Mouse (Mus musculus) forebrain, embryonic 12.5 days (tissue): ENCODE results near the gene Pip5k1b. TPM values are rescaled to one million over a fixed set of nuclear protein-coding genes. Genes with fewer than 3 reads are reported as not detected.
"Not testable (repeated sequence)": the region's sequence is repeated elsewhere in the genome, so short reads cannot be mapped to it uniquely, and the experiment has no call there.

Source experiments
- ATAC-seq: fragments of 200-750 bp; cut with Nextera tagmentation; 2 replicates; pipeline ENCODE4 v1.8.0; 2017; ENCODE audit warnings: moderate TSS enrichment; ENCODE audit not compliant: low FRiP score
- H3K27ac ChIP-seq: fragments of 300-500 bp; sonication (generic); 2 replicates; pipeline ENCODE4 v1.5.1; 2016; ENCODE audit warnings: mild to moderate bottlenecking
- H3K27me3 ChIP-seq: fragments of 300-500 bp; sonication (generic); 2 replicates; pipeline ENCODE4 v1.6.1; 2016; ENCODE audit warnings: mild to moderate bottlenecking
- H3K36me3 ChIP-seq: fragments of 300-500 bp; sonication (generic); replicated peaks from 2 replicates; pipeline ENCODE4 v1.6.1; 2016; ENCODE audit warnings: mild to moderate bottlenecking
- H3K4me1 ChIP-seq: fragments of 300-500 bp; sonication (generic); 2 replicates; pipeline ENCODE4 v1.6.1; 2016
- H3K4me2 ChIP-seq: fragments of 300-500 bp; sonication (generic); 2 replicates; pipeline ENCODE4 v1.6.1; 2016; ENCODE audit warnings: mild to moderate bottlenecking, moderate library complexity
- H3K4me3 ChIP-seq: fragments of 300-500 bp; sonication (generic); replicated peaks from 2 replicates; pipeline ENCODE4 v1.5.1; 2016; ENCODE audit warnings: mild to moderate bottlenecking
- H3K9ac ChIP-seq: fragments of 300-500 bp; sonication (generic); 2 replicates; pipeline ENCODE4 v1.6.1; 2016; ENCODE audit warnings: mild to moderate bottlenecking
- H3K9me3 ChIP-seq: fragments of 300-500 bp; sonication (generic); 2 replicates; pipeline ENCODE4 v1.6.1; 2016
- WGBS: fragments of 180-500 bp; shearing (Covaris S2); methylation state at CpG from one replicate; pipeline ENCODE4 v1.1.7; 2016; 5-methylcytosine and 5-hydroxymethylcytosine counted together
- polyA plus RNA-seq: library from polyadenylated mRNA; unstranded; fragments of >200 nt; fragmentation: Nextera tagmentation; extraction: Ambion mirVana; gene quantifications from 2 replicates; pipeline ENCODE4 v1.2.1, GENCODE M21; 2016

Gene Pip5k1b
- polyA plus RNA-seq, 1 experiment from 2014 or later: 1.5 TPM

DNA sequence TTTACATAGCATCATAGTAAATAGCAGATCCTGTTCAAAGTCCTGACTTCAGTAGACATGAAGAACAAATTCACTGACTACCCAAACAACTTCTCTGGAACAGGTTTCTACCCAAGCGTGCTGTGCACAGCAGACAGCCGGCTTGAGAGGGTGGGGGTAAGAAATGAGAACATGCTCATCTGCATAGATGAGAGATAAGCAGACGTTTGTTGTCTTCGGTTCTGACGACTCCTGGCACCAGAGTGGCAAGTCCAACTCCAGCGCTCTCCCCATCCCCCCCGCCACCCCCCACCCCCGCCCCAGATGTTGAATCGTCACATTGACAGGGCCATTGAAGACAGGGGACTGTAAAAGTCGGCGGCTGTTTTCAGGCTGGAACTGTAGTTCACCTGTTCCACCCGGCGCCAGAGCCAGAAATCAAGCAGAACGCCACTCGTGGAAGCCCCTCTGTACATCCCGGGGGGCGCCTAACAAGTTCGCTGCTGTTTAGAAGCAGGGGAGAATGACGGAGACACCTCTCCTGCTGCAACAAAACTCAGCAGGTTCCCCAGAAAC is 684 bp downstream of the Pip5k1b start:
- Histone ChIP-seq H3K4me1 (peaks cover 31% of the 10 kb centered on the region), H3K9me3 (no peaks in the 10 kb centered on the region), H3K4me2 (peak overlapping the region; percentile 93), H3K4me3 (peak overlapping the region; percentile 81), H3K27me3 (peaks cover 43% of the 10 kb centered on the region), H3K36me3 (no peaks in the 10 kb centered on the region), H3K9ac (peak overlapping the region; percentile 74), H3K27ac (0 out of 2 replicates have a peak overlapping the region, but pooled peaks have one; percentile 8)
- 0 out of 2 replicates have a peak, but pooled peaks have one; percentile 15 for ATAC-seq
- 2% methylated on average over 19 of the region's 19 CpGs for WGBS

DNA sequence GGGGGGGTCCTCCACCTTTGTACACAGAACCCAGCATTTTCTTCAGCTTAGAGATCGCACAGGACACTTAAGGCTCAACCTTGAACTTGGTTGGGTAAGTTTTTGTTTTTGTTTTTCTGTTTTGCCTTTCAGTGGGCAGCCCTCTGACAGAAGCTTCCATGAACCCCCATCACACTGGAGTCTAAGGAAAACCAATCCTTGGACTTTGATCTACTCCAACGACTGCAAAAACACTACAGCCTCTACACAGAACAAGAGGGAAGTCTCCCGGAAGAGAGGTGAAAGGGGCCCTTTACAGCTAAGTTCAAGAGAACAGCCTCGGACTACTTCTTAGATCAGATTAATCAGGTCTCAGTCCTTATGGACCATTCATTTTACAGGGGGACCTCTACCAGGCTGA is 1.2 kb downstream of the Pip5k1b start:
- no peak for ATAC-seq
- no peak overlapping the region for H3K9ac ChIP-seq

DNA sequence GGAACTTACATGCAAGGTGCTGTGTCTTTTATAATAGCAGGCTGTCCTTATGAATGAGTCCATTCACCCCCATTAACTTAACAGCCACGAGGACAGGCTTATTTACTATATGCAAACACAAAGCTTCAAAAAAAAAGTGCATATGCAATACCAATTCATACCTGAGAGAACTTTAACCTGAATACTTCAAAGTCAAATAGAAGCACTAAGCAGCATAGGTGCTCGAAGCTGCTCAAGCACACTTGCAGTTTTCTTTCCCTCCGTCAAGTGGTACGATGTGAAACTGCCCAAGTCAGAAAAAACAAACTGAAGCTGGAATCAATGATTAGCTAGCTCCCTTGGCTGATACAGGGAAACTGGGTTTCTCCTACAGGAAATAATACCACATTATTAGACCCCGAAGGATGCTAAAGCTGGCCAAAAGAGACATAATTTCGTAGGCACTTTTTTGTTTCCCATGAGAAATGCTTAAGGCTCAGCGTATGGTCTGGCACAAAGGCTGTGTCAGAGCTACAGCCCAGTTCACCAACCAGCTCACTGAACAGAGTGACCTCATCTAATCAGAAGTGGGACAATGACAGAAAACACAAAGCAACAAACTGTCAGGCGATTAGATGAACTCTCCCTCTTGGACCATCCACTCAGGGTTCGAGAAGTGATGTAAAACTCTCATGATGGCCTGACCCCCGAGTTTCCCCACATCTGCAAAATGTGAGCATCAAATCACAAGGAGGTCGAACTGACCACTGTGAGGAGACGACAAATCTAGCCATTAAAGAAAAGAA is 2.2 kb downstream of the Pip5k1b start:
- Histone ChIP-seq H3K4me2 (peak overlapping the region; percentile 93; the same call in 1 of the 2 replicates), H3K27me3 (peaks cover 37% of the 10 kb centered on the region), H3K4me3 (no peak overlapping the region), H3K9ac (no peak overlapping the region), H3K27ac (no peak overlapping the region), H3K4me1 (peaks cover 31% of the 10 kb centered on the region), H3K36me3 (no peaks in the 10 kb centered on the region), H3K9me3 (no peaks in the 10 kb centered on the region)
- no peak for ATAC-seq
- WGBS: 50% methylated on average over 12 of the region's 12 CpGs

More for the DNA sequence above, 1.2 kb downstream of the Pip5k1b start:
- peak overlapping the region; percentile 81 for H3K4me3 ChIP-seq
- H3K4me1 ChIP-seq: peaks cover 31% of the 10 kb centered on the region
- H3K27me3 ChIP-seq: peaks cover 43% of the 10 kb centered on the region
- no peaks in the 10 kb centered on the region for H3K36me3 ChIP-seq
- H3K4me2 ChIP-seq: peak overlapping the region; percentile 93
- H3K27ac ChIP-seq: no peak overlapping the region
- 23% methylated on average over 4 of the region's 4 CpGs for WGBS
- no peaks in the 10 kb centered on the region for H3K9me3 ChIP-seq

DNA sequence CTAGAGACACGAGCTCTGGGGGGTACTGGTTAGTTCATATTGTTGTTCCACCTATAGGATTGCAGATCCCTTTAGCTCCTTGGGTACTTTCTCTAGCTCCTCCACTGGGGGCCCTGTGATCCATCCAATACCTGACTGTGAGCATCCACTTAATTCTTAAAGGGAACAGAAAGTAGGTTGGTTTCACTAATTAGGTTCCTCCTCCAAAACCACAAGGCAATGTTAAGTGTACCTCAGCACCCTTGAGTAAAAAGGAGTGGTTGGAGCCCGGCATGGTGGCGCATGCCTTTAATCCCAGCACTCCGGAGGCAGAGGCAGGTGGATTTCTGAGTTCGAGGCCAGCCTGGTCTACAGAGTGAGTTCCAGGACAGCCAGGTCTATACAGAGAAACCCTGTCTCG is 3.0 kb downstream of the Pip5k1b start:
- not testable (repeated sequence) for H3K9ac ChIP-seq, H3K27ac ChIP-seq, H3K36me3 ChIP-seq, ATAC-seq, H3K4me2 ChIP-seq, H3K9me3 ChIP-seq, H3K4me3 ChIP-seq
- WGBS: 86% methylated on average over 6 of the region's 6 CpGs
- Histone ChIP-seq H3K4me1 (peaks cover 30% of the 10 kb centered on the region), H3K27me3 (peaks cover 31% of the 10 kb centered on the region)

DNA sequence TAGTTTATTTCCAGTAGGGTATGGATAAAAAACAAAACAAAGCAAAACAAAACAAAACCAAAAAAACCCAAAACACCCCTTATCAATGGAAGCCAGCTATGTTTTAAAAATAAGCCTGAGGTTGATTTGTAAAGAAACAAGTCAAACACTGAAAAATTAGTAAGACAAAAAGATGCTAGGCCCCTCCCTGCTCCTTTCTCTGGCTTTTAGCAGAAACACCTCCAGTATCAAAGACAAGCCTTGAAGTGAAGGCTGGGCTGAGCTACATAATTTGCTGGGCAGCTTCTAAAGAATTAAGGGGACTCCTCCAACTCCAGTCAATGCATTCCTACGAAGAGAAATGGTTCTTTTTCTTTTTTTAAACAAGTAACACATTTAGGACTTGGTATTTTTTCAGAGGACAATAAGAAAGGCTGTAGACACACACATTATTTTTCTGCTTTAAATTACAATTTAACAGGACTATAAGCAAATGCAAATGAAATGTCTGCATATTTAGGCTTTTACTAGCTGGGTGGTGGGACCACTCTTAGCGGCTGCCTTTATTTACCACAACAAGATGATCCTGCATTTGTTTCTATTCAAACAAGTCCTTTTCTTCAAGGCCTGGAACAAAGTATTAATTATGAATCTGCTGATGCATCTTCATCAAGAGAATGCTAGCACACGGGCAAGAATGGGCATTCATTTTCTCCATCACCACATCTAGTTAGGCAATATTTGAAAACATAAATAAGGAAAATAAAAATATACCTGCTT is 4.3 kb downstream of the Pip5k1b start:
- H3K27me3 ChIP-seq: peaks cover 19% of the 10 kb centered on the region; the same call in 1 of the 2 replicates
- no peak overlapping the region for H3K4me2 ChIP-seq
- H3K4me3 ChIP-seq: no peak overlapping the region
- H3K9me3 ChIP-seq: peaks cover 11% of the 10 kb centered on the region
- peaks cover 18% of the 10 kb centered on the region for H3K4me1 ChIP-seq
- no peak overlapping the region for H3K27ac ChIP-seq
- ATAC-seq: no peak
- H3K36me3 ChIP-seq: no peaks in the 10 kb centered on the region
- WGBS: 53% methylated on average over 3 of the region's 3 CpGs
- no peak overlapping the region for H3K9ac ChIP-seq

DNA sequence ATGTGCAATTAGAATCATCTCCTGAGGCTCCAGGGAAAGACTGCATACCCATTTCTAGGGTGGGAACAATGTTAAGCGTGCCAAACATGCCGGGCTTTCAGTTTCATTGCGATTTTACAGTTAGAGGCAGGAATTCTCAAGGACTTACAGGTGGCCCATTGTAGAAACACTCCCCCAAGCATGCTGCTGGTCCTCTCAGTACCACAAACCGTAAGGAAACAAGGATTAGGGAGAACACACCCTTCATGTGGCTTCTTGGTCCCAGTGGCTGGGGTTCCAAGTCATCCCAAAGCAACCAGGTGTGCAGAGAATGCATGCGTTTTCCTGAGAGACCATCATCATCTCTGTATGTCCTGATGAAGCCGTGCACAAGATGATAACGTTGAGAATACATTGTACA is 4.9 kb downstream of the Pip5k1b start:
- H3K27ac ChIP-seq: no peak overlapping the region
- H3K4me2 ChIP-seq: no peak overlapping the region
- no peak overlapping the region for H3K4me3 ChIP-seq
- H3K9ac ChIP-seq: no peak overlapping the region
- H3K9me3 ChIP-seq: peaks cover 11% of the 10 kb centered on the region
- H3K4me1 ChIP-seq: peaks cover 17% of the 10 kb centered on the region
- H3K36me3 ChIP-seq: no peaks in the 10 kb centered on the region
- H3K27me3 ChIP-seq: peaks cover 19% of the 10 kb centered on the region; the same call in 1 of the 2 replicates
- WGBS: 71% methylated on average over 7 of the region's 7 CpGs
- no peak for ATAC-seq

DNA sequence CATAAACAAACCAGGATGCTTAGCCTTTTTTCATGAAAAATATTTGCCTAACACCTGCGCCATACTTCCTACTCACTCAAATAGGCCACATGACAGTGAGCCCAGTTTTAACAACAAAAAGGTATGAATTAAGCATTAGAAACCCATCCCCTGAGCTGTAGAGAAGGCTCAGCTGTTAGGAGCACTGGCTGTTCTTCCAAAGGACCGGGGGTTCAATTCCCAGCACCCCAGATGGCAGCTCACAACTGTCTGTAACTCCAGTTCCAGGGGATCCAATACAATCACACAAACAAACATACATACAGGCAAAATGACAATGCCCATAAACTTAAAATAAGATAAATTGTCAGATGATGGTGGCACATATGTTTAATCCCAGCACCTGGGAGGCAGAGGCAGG is 5.7 kb downstream of the Pip5k1b start:
- WGBS: 97% methylated on average over 2 of the region's 2 CpGs
- H3K27me3 ChIP-seq: peaks cover 14% of the 10 kb centered on the region; the same call in 1 of the 2 replicates
- H3K9me3 ChIP-seq: peaks cover 11% of the 10 kb centered on the region

DNA sequence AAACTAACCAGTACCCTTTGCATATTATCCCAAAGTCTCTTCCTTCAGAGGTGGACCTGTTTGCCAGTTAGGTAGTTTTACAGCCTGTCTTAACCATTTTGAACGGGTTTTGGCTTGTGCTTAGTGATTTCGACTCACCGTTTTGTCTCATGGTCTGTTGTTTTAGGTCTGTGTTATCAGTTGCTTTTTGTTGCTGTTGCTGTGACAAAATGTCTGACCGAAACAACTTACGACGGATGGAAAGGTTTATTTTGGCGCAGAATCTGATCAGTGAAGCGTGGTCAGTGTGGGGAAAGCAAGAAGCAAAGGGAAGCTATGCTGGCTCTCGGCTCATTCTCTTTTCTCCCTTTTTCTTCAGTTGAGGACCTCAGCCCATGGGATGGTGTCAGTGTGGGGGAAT is 7.3 kb downstream of the Pip5k1b start:
- 97% methylated on average over 9 of the region's 9 CpGs for WGBS
- H3K4me3 ChIP-seq: no peak overlapping the region
- no peak overlapping the region for H3K27ac ChIP-seq
- no peak overlapping the region for H3K9ac ChIP-seq
- no peak overlapping the region for H3K4me2 ChIP-seq
- no peak for ATAC-seq
- peaks cover 11% of the 10 kb centered on the region for H3K9me3 ChIP-seq
- H3K36me3 ChIP-seq: no peaks in the 10 kb centered on the region
- no peaks in the 10 kb centered on the region for H3K27me3 ChIP-seq
- H3K4me1 ChIP-seq: 0 out of 2 replicates have a peak, but pooled peaks cover under 1% of the 10 kb centered on the region

More for the DNA sequence above, 5.7 kb downstream of the Pip5k1b start:
- Histone ChIP-seq H3K4me3 (no peak overlapping the region), H3K27ac (no peak overlapping the region), H3K4me2 (no peak overlapping the region), H3K4me1 (peaks cover 12% of the 10 kb centered on the region), H3K36me3 (no peaks in the 10 kb centered on the region), H3K9ac (no peak overlapping the region)
- ATAC-seq: no peak

DNA sequence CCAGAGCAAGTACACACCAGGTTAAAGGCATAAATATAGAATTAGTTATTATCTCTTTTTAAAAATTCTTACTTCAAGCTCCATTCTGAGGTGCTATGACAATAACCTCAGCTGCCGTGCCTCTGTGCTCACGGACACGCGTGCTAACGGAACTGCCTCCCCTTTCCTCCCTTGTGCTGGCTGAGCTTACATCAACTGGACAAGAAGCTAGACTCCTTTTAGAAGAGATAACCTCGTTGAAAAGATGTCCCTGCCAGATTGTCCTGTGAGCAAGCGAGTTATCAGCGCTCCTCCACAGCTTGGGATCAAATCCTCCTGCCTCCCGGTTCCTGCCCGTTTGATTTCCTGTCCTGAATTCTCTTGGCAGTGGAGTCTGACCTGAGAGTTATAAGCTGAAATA is 9.5 kb downstream of the Pip5k1b start:
- H3K4me2 ChIP-seq: no peak overlapping the region
- no peaks in the 10 kb centered on the region for H3K4me1 ChIP-seq
- 90% methylated on average over 10 of the region's 10 CpGs for WGBS
- H3K36me3 ChIP-seq: no peaks in the 10 kb centered on the region
- H3K9me3 ChIP-seq: peaks cover 11% of the 10 kb centered on the region
- no peak overlapping the region for H3K4me3 ChIP-seq
- no peak for ATAC-seq
- H3K9ac ChIP-seq: no peak overlapping the region
- no peaks in the 10 kb centered on the region for H3K27me3 ChIP-seq
- no peak overlapping the region for H3K27ac ChIP-seq

DNA sequence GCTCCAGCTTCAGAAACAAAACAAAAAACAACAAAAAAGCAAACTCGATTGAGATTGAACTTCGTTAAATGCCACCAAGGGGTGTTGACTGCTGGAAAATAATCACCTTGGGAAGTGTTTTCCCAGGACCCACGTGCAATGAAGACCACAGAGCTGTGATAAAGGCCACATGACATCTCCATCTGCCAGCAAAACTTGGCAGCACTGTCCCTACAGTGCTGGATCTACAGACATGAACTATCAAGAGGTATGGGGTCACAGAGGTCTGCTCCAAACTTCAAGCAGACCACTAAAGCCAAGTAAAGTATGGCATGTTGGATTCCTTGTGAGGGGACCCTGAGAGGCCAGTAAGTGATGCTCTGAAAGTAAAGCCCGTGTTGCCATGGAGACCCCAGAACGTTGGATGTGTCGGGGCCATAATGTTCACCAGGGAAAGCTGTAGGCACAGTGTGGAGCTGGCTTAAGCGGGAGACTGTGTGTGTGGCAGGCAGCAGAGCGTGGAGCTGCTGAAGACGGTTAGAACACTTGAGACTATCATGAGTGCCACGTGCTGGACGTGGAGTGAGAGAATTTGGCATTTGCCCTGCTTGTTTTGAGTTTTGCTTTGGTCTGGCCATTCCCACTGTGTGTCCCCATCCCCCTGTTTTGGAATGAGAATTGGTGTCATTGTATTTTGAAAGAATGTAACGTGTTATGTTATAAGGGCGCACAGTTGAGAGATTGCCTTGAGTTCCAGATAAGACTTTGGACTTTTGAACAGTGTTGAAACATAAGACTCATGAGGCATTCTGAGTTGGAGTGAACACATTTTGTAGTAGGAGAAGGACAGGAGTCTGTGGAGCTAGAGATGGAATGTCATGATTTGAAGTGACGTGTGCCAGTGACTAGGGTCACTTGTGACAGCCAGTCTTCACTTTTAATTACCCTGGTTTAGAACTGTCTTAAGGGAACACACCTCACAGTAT is 12.0 kb downstream of the Pip5k1b start:
- Histone ChIP-seq H3K4me3 (no peak overlapping the region), H3K27me3 (no peaks in the 10 kb centered on the region), H3K9me3 (peaks cover 11% of the 10 kb centered on the region), H3K27ac (no peak overlapping the region), H3K4me2 (no peak overlapping the region), H3K9ac (no peak overlapping the region), H3K4me1 (no peaks in the 10 kb centered on the region), H3K36me3 (no peaks in the 10 kb centered on the region)
- no peak for ATAC-seq
- 78% methylated on average over 14 of the region's 14 CpGs for WGBS

DNA sequence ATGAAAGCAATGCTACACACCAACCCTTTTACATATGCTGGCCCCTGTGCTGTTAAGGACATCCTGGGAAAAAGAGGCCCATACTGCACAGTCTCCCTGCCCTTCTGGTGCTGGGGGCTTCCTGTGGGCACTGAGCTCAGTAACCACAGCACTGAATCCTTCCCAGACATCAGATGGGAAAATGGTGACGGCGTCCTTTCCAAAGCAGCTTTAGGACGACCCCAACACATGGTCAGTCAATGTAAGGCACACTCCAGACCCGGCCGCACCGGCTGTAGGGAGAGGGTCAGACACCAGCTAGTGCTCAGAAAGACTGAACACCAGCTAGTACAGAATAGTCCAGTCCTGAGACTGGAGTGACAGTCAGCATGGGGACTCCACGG is 13.4 kb downstream of the Pip5k1b start:
- Histone ChIP-seq H3K27me3 (no peaks in the 10 kb centered on the region), H3K4me2 (no peak overlapping the region), H3K9ac (no peak overlapping the region), H3K27ac (no peak overlapping the region), H3K4me3 (no peak overlapping the region), H3K4me1 (no peaks in the 10 kb centered on the region), H3K36me3 (no peaks in the 10 kb centered on the region), H3K9me3 (0 out of 2 replicates have a peak, but pooled peaks cover under 1% of the 10 kb centered on the region)
- ATAC-seq: no peak
- 92% methylated on average over 7 of the region's 7 CpGs for WGBS
